Mouse (Mus musculus) mature B cell (primary cell): ENCODE measurements around the gene Neurl1a.

ENCODE experiments used
- in situ Hi-C: fragments of 300-500 bp; cut with MboI; formaldehyde crosslinking; loops from 2 replicates; pipeline ENCODE4 v1.14.3; 2019

Neurl1a gene

DNA sequence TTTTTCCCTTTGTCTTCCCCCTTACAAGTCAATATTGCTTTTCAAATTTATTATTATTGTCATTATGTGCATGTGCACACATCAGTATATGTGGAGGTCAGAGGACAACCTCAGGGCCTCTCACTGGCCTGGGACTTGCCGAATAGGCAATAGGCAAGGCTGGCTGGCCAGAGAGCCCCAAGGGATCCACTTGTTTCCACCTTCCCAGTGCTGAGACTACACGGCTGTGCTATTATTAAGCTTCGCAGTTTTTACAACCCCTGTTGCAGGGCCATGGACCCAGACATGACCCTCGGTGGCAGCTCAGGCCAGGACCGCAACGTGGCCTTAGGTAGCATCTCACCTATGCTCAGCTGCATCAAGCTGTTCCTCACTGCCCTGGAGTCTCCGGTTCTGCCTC is 33.8 kb downstream of the Neurl1a start:
- in situ Hi-C loops, result no loop called here

DNA sequence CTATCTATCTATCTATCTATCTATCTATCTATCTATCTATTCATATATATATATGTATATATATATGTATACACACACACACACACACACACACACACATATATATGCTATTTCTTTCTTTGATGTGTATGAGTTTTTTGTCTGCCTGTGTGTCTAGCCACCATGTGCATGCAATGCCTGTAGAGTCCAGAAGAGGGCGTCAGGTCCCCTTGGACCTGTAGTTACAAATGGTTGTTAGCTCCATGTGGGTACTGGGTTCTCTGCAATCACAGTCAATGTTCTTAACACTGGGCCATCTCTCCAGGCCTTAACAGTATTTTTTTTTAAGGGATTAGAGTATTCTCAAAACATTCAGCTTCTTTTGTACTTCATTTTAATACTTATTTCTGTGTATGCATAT is 34.9 kb downstream of the Neurl1a start:
- in situ Hi-C loops, result no loop called here

DNA sequence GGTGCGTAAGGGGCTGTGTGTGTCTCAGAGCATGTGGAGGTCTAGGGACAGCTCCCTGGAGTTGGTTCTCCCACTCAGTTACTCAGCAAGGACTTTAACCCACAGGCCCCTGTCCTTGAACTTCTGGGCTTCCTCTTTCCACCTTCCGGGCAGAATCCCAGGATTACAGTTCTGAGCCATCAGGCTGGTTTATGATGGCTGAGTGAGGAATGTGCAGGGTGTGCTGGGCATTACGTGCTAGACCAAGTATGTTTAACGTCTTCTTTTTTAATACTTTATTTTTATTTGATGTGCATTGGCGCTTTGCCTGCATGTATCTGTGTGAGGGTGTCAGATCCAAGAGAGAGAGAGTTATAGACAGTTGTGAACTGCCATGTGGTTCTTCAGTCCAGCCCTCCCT is 38.1 kb downstream of the Neurl1a start:
- in situ Hi-C loops, result no loop called here

DNA sequence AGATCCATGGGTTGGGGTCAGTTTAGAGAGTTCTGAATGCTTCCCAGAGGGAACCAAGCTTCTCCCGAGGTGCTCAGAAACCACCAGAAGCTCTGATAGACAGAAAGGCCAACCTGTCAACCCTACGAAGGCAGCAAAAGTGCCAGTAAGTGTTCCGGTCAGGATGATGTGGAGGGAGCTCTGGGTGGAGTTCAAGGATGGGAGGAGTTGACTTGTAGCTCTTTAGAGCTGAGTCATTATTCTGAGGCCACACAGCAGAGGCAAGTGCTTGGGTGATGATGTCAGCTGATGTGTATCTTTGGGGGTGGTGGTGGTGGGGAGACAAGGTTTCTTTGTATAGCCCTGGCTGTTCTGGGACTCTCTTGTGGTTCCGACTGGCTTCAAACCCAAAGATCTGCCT is 41.0 kb downstream of the Neurl1a start:
- in situ Hi-C loops, result no loop called here

DNA sequence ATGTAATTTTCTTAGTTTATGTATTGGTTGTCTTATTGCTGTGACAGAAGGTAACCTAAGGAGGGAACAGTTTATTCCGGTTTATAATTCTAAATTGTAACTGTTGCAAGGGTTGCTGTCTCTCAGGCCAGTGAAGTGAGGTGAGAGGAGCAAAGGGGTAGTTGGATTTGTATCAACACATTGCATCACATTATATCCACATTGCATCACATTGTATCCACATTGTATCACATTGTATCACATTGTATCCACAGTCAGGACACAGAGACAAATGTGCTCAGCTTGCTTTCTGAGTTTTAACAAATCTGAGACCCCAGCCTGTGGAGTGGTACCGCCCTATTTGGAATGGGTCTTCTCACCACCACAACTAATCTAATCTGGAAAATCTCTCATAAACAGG is 41.6 kb downstream of the Neurl1a start:
- in situ Hi-C loops, result no loop called here

DNA sequence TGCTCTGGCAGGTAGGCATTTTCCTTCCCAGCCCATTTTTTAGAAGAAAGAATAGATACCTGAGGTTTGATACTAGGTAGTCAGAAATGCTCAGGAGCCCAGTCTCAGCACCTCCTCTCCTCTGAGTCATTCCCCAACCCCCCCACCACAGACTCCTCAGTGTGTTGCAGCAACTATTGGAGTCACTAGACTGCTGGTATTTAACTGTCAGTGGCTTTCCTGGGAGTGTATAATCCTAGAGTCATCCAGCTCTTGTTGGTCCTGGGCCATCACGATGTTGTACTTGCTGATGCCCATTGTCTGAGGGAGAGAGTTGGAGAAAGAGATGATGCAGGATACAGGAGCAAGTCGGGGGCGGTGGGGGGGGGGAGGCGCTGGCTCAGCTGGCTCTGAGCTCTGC is 42.4 kb downstream of the Neurl1a start:
- in situ Hi-C loops, result no loop called here

DNA sequence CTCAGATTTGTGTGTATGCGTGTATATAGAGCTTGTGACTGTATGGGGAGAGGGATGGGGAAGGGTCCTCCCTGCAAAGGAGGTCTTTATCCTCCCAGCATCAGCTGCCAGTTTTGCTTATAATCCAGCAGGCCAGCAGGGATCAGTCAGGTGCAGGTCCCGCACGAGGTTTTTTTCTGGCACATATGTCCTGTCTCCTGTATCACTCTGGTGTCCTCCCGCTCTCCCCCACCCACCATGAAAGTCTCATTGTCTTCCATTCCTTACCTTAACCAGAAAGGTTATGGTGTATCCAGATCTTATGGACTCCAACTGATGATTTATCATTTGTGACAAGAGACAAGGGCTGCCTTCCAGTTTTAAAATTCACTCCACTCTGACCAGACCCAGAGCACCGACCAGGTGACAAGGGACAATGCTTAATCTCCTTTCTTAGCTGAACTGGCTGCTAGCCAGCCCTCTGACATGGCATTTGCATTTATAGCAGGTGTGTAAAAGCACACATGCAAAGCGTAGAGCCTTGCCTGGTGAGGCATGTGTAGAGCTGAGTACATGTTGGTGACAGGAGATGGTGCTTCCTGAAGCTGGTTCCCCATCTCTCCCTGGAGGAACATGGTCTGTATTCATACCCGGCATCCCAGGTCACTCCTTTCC is 43.0 kb downstream of the Neurl1a start:
- in situ Hi-C loops, result no loop called here

DNA sequence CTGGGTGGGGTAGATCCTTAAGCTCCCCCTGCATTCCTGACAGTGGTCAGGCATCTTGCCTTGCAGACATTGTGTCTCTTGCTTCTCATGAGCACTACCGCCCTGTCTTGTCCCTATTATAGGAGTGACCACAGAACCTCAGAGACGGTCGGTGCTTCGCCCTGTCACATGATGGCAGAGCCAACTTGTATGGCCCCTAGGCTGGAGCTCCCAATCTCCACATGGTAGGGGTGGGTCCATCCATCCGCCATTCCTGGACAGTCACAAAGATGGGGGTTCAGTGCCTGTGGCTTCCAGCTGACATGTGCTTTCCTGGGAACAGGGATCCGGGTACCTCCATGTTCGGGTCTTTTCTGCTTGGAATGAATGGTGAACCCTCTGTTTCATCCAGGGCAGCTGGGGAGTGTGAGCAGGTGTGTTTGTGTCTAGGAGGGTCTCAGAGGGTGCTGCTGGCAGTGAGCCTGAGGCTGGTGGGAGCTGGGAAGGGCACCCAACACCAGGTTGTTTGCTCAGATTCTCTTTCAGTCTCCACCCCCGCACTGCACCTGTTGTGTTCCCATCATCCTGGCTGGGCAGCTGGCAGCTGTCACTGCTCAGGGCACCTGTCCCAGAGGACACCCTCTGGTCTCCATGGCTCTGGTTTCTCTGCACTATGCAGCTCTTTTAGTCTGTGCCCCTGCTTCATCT is 43.7 kb downstream of the Neurl1a start:
- in situ Hi-C loops, result no loop called here

DNA sequence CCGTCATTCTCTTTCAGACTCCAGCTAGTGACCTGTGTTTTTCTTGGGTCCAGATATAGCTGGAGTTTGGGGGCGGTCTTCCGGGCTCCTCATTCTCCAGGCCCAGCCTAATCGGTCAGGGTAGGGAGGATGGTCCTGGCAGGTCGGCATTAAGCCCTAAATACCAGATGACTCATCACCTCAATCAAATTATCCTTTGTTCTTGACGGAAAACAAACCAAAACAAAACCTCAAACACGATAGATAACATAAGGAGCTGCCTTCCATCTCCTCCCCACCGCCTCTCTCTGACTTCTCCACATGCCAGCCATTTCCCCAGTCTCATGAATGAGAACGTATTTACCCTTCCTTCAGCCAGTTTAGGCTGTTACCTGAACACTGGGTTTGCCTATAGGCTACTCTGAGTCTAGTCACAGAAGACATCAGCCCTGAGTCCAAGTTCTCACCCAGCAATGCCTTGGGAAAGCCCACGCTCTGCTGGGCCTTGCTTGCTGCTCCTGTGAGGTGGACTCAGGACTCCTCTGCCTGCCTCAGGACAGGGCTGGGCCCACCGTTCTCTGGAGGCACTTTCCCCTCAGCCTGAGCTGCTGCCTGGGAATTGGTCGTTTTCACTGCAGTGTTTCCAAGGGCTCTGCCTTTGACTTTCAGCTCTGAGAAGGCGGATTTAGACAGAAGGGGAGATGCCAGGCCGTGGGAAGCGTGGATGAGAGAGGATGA is 44.4 kb downstream of the Neurl1a start:
- in situ Hi-C loops, result no loop called here

DNA sequence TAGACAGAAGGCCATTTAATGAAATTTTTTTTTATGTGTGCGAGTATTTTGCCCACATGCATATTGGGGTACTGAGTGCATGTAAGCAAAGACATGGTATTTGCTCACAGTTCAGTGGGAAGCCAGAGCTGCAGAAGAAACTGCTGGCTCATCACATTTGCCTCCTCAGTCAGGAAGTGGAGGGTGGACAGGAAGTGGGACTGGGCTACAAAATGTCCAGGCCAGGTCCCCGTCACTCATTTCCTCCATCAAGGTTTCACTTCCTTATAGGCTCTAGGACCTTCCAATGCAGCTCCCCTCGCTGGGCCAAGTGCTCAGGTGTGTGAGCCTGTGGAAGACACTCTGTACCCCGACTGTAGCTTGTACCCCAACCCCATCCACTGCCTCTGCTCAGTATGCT is 46.1 kb downstream of the Neurl1a start:
- in situ Hi-C loops, result no loop called here

DNA sequence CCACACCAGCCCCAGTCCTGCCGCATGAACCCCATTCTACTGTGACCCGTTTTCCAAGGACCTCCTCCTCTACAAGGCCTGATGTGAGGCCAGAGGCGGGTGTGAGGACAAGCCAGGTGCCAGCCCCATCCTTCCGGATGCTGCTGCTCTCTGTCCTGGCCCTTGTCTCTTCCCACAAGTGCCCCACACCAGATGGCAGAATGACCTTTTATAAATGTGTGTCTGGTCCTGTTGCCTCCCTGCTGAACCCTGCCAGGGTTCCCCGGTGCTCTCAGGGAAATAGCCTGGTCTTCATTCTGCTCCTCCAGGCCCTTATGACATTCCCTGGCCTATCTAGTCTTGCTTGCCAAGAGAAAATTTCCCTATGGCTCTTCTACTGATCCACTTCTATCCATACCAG is 47.2 kb downstream of the Neurl1a start:
- in situ Hi-C loops, result no loop called here

DNA sequence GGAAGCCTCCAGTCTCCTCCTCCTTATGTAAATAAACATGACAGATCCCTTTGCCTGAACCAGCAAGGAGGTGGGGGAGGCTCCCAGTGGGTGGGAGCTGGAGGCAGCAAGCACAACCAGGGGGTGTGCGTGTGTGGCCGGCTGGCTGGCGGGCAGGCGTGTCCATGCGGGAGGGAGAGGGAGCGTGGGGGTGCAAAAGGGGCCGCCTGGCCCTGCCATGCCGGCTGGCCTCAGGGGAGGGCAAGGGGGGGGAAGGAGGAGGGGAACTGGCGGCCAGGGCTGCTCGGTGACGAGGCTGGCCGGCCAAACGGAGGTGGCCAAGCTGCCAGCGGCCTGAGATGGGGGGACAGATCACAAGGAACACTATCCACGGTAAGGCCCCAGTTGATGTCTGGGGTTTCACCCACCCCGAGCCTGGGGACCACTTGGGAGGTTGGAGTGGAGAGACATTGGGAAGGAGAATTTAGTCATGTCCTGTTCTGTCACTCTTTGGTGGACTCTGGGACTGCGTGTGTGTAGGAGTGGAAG is 50.2 kb downstream of the Neurl1a start:
- in situ Hi-C loops, result no loop called here

DNA sequence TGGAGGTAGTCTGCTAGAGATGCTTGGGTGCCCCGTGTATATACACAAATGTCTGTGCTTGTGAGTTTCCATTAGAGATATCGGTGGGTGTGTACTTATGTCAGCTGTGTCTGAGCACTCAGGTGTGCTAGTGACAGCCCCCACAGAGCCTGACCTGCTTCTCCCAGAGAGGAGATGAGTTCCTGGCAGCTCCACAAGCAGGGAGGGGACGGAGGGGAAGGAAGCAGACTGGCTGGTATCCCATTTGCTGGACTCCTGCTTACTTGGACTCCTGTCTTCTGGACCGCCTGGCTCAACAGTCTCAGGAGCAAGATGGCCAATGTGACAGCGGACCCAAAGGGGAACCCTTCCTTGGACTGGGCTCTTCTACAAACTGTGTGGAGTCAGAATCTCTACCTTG is 50.8 kb downstream of the Neurl1a start:
- in situ Hi-C loops, result no loop called here

DNA sequence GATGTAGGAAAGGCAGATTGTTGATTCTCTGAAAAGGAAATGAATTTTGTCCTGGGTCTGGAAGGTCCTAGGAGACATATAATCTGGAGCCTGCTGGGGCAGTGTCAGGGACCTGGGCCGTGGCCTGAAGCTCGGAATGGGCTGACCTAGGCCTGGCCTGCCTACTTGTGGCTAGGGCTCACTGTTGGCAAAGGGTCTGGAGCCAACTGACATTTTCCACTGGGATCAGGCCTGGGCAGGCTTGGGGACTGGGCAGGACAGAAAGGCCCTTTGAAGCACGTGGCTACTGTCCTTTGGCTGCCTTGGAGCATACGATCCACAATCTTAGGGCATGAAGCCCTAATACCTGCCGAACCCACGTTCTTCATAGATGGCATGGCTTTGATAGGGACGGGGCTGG is 51.5 kb downstream of the Neurl1a start:
- in situ Hi-C loops, result no loop called here

DNA sequence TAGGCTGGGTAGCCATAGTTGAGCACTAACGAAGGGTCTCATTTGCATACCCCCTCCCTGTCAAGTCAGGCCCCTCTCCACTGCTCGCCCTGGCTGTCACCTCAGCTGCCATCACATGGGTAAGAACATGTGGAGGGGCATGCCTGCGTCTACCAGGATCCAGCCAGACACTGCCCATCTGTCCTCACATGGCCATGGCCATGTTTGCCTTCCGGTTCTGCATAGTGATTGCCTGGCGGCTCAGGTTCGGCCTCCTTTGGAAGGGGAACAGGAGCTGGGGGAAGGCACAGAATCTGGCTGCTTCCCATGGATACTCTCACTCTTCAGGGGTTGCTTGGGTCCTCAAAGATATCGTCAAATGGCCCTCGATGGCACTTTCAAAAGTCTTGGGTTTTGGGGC is 52.1 kb downstream of the Neurl1a start:
- in situ Hi-C loops, result no loop called here

DNA sequence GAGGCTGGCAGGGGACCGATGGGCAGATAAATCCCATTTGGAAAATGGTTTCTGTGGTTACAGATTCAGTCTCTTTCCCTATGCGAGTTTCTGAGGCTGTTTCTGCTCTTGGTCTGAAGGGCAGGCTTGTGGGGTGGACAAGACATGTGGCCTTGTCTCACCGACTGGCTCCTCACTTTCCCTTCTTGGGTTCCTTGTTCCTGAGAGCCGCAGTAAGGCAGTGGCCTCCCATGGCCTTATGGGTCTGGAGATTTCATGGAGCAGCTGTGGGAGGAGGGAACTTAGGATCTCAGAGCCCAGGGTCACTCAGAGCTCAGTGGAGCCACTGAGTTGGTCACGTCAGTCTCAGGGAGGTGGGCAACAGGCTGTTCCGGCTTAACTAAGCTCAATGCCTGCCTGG is 52.8 kb downstream of the Neurl1a start:
- in situ Hi-C loops, result no loop called here

DNA sequence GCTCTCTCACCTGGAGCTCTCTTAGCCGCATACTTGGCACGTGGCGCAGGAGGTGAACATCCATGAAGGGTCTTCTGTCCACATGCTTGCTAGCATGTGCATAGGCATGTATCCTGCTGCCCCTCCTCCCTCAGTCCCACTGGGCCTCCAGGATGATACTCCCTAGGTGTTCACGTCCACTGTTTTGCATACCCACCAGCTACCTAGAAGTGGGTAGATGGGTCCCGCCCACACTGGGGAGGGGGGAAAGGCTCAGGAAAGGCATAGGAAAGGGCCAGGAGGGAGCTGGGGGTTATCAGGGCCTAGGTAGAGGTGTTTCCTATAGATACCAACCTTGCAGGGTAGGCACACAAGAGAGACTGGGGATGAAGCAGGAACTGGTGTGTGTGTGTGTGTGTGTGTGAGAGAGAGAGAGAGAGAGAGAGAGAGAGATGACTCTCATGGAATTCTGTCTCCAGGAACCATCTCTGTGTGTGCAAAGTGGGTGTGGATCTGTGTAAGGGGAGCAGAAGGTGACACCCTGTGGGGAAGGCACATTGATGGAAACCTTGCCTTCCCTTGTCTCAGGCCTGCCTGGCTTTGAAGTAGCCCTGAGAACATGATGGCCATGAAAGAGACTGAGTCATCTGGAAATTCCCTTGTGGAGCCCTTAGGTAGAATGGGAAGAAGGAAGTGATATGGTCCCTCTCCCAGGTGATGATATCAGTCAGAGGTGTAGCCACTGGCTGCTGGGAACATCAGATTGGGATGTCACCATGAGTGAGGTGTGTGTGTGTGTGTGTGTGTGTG is 53.7 kb downstream of the Neurl1a start:
- in situ Hi-C loops, result no loop called here

DNA sequence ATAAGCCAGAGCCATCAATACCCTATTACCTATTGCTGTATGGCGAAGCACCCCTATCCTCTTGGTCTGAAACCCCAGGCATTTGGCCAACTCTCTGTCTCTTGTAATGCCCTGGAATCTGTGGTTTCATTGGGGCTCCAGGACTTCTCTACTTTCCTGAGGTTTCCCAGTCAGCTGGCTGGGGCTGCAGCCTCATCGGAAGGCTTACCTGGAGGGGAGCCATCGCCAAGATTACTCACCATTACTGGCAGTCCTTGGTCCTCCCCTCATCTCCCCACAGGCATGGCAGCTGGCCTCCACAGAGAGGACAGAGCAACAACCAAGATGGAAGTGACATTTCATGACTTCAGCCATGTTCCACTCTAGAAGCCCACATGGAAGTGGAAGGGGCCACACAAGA is 54.5 kb downstream of the Neurl1a start:
- in situ Hi-C loops, result no loop called here

DNA sequence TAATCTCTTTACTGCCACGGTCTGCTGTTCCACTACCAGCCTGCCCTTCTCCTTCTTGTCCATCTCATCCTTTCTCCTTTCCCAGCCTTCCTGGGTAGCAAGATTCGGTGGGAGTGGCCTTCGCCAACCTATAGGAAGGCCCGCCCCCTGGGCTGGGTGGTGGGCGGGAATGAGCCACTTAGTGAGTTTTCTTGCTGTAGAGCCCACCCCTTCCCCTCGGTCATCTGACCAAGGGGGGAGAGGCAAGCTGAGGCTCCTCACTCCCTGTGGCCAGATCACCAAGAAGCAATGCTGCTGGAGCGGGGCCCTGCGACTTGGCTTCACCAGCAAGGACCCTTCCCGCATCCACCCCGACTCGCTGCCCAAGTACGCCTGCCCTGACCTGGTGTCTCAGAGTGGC is 61.5 kb downstream of the Neurl1a start:
- in situ Hi-C loops, result no loop called here

DNA sequence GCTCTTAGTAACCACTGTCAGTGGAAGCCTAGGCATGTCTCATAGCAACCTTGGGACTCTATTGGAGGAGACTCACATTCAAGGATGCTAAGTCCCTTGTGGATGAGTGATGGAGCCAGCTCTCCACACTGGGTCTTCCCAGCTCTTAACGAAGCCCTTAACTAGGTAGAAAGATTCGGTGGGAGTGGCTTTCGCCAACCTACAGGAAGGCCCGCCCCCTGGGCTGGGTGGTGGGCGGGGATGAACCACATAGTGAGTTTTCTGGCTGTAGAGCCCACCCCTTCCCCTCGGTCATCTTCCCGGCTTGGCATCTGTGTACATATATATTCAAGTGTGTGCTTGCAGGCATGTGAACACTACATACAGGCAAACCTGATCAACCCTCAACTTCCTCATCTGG is 62.3 kb downstream of the Neurl1a start:
- in situ Hi-C loops, result no loop called here

DNA sequence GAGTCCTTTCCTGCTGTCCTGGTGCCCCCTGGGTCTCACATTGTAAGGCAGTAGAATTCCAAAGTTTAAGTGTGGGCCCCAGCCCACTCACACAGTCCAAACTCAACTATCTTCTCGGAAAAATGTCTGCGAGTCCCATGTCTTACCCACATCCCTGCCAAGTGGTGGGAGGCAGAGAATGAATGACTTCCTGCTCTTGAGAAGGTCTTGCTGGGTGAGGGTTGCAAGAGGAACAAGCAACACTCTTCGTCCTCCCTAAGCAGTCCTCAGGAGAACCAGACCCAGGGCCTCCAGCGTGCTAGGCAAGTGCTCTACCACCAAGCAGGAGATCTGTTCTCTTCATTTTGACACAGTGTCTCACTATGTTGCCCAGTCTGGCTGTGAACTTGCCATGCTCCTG is 63.6 kb downstream of the Neurl1a start:
- in situ Hi-C loops, result no loop called here

DNA sequence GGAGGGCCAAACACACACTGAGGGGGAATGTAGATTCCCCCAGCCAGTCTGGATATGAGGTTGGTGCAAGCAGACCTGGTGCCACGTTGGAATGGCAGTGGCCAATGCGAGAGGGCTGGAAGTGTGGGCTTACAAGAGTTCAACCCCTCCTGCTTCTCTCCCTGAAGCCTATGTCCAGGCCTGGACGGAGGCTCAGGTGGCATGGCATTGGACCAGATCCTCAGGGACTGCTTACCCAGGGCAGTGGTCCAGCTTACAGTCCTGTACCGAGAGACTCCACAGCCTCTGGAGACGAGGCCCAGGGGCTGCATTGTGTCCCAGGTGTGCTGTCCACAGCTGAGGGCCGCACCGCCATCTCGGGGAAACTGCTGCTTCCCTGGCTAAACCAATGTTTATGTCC is 66.9 kb downstream of the Neurl1a start:
- in situ Hi-C loops, result no loop called here
